Mouse (Mus musculus) left cerebral cortex, adult 9 months (tissue): ENCODE results near the gene Efemp2.

Experiments
- DNase-seq, 2 experiments: peaks; one replicate each; pipeline ENCODE4 v3.0.0; 2022; ENCODE audit warnings: low spot score in 2 of 2

Efemp2 gene

DNA sequence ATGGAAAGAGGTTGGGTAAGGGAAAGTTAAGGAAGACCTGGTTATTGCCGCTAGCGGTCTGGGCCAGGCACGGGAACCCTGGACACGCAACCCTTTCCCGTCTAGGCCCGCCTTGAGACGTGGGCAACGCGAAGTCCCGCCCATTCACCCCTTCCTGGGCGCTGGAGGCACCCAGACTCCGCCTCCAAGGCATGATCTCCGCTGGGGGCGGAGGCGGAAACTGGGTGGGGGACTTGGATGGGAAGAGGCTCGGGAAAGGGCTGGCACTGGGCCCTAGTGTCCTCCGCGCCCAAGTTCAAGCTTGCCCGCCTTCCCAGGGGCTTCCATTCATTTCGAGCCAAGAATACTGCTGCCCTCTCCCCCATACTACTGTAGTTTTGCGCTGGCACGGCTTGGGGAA lies at the start of gene Efemp2:
Gene Efemp2, plus strand, starts transcription at position 235 of the 400 bp plus-strand sequence.
- DNase-seq = peak in 1 of 2 experiments; percentile 64

- peak in 1 of 2 experiments; percentile 62 for DNase-seq
Observed at GRCm38 (mm10) chr19:5424092-5424781, 49.5 kb upstream of the Efemp2 start.

DNA sequence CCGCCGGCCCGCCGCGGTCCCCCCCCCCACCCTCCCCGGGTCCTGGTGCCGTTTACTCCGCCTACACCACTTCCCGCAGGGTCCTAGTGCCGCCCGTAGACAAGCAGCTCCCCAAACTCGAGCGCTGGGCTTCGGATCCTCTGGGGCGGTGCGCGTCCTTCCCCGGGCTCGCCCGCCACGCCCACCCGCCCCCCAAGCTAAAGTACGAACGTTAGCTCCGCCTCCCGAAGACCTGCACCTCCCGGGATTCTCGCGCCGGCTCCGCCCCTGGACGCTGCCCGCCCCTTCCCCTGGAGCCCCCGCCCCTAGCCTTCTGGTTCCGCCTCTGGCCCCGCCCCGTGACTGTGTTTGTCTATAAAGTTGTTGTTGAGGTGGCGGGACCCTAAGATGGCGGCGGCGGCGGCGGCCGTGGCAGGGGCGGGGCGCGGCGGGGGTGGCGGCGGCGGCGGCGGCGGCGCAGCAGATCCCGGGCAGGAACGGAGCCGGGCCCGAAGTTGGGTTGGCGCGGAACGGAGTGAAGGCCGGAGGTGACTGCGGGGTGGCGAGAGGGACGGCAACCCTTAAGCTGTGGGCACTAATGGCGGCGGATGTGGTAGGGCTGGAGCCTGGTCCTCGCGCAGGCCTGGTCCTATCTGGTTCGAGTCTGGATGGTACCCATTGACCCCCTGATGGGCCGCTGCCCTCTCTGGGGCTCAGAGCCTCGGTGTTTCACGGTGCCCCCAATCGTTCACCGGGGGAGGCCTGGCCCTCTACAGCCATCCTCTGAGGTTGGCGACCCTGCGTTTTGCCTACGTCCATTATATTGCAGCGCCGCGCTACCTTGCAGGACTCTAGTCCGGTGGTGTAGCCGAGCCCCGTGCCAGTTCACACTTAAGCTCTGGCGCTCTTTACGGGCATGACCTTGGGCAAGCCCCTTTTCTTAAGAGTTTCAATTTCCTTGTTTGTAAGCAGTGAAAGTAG lies 48.7 kb upstream of the Efemp2 start, which contains the start of the genes Drap1 and AI837181:
Gene Drap1, minus strand, starts transcription at position 198 of the 960 bp plus-strand sequence.
Gene AI837181, plus strand, starts transcription at position 363 of the 960 bp plus-strand sequence.
- DNase-seq = peak; percentile 82 to 89

- DNase-seq = no peak
Observed at GRCm38 (mm10) chr19:5425906-5426565, 47.7 kb upstream of the Efemp2 start.

- no peak for DNase-seq
Observed at GRCm38 (mm10) chr19:5426640-5427290, 47.0 kb upstream of the Efemp2 start.

DNA sequence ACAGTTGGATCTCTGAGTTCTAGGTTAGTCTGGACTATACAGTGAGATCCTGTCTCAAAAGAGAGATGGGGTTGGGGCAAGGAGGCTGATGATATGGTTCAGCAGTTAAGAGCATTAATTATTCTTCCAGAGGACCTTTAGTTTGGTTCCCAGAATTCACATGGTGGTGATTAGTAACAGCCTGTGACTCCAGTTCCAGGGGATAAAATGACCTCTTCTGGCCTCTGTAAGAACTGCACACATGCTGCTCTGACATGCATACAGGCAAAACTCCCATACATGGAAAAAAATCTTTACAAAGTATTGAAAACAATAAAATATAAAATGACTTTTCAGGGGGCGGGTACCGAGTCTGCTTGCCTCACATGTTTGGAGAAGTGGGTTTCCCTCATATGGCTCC lies 45.7 kb upstream of the Efemp2 start:
- DNase-seq = no peak

DNA sequence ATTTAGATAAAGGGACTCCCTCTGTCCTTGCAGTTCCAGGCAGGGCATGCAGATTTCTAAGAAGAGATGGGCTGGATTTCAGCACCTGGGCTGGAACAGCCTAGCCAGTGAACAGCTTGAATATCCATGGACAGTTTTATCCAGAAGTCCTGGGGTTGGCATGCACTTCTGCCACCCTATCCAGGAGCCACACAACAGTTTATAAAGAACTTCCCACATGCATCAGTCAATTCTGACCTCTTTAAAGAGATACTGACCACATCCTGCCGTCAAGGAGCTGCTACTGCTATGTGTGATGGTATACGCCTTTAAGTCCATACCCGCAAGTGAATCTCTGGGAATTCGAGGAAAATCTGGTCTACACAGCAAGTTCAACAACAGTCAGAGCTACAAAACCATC lies 44.5 kb upstream of the Efemp2 start:
- no peak for DNase-seq

DNA sequence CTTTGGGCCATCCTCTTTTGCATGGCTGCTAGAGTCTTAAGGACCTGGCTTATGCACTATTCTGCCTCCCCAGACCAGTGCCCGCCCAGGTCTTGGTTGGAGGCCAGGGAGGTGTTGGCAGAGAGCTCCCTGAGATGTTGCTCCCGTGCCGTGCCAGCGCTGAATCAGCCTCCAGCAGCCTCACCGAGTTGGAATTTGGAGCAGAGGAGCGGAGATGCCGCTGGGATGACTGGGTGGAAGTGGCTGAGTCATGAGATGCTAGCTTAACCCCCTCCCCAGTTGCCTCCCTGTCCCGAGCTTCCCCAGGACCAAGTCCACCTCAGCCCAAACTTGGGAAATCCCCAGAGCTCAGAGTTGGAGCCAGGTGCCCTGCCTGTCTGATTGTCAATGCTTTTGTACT lies 43.9 kb upstream of the Efemp2 start:
- DNase-seq = no peak

DNA sequence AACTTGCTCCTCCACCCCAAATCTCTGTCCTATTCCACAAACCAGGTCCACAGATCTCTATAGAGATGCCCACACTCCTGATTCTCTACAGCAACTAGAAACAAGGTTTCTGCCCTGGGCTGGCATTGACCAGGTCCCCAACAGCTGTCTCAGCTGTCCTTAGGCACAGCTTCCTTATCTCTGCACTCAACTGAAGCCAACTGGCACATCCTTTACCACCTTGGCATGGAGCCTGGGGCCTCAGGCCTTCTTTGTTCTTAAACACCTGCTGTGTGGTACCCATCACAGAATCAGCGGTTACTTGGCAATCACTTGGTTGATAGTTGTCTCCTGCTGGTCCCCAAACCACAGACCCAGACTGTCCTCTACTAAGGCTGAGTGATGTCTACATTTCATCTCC lies 43.3 kb upstream of the Efemp2 start:
- no peak for DNase-seq

DNA sequence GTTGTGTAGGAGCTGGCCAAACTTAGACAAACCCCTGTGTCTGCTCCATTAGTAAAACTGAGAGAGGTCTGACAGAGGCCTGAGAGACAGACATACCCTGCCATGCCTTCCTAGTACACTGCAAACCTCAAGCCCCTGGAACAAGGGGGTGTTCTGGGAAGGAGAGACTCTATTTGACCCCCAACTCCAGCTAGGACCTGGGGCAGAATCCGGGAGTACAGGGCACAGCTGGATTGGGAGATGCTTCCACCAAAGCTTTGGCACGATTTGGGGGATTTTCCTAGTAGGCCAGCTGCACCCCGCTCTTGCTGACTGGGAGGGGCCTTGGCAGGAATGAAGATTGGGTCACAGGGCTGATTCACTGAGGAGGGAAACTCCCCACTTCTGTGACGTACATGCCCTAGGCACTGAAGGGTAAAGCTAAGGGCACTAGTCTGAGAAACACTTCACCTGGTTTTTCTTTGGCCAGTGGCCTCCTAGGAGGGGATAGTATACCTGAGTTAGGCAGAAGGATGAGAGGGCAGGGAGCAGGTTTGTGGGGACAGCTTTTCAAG lies 41.8 kb upstream of the Efemp2 start:
- DNase-seq = no peak

DNA sequence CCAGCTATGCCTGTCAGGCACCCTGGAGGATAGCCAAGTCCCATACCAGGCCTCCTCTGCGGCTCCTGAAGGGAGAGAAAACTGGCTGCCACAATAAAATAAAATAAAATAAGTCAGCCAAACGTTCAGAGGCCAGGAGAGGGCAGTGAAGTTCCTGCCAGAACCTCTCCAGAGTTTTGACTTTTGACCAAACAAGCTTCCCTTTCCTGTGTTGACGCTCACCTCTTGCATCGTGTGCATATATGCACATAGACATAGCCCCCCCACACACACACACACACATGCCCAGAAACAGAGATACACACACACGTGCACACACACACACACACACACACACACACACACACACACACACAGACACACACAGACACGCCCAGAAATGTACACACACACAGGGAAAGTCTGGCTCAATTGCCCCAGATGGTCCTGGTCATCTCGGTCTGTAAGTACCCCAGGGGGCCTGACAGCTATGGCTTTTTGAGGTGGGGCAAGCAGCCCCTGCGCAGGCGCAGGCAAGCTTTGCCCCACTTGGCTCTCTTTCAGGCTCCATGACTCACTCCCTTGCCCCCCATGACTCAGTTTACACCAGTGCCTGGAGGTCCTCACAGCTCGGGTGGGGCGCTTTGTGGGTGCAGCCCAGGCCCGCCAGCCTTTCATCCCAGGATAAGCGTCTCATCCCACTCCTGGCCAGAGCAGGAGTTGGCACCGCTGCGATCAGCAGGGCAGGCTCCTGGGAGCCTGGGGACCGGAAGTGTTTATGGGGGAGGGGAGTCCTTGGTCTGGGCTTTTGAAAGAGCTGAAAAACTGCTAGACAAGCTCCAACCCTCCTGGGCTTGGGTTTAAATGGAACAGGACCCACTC lies 40.5 kb upstream of the Efemp2 start:
- DNase-seq = no peak

DNA sequence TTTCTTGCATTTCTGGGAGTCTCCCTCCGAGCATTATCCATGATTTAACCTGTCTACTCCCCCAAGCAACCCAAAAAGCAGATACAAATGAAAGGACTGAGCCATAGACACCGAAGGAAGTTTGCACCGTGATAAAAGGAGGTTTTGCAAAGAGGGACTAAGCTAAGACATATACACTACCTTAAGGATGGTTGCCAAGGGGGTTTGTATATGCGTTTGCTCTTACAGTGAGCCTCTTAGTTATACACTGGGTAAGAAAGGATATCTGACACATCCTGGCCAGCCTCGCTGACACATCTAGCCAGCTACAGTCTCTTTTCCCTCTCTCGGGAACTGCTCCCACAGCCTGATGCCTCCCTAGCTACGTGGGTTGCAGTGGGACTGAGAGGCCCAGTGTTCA lies 39.8 kb upstream of the Efemp2 start:
- no peak for DNase-seq

DNA sequence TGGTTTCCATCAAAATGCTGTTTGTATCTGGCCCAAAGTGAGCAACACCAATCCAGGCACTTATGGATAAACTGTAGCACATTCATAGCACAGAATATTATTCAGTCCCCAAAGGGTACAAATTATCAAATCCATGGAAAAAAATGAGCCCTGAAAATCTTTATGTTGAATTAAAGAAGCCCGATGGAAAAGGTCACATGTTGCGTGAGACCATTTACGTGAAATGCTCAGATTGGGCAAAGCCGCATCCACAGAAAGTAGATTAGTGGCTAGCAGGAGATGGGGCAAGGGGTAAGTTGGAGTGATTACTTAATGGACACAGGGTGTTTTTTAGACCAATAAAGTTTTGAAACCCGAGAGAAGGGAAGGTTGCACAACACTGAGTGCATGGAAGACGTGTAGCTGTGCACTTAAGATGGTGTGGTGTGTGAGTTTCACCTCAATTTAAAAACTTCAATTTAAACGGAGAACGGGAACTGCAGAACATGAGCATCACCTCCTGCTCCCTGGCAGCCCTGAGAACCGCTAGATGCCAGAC lies 29.3 kb upstream of the Efemp2 start:
- DNase-seq = no peak

DNA sequence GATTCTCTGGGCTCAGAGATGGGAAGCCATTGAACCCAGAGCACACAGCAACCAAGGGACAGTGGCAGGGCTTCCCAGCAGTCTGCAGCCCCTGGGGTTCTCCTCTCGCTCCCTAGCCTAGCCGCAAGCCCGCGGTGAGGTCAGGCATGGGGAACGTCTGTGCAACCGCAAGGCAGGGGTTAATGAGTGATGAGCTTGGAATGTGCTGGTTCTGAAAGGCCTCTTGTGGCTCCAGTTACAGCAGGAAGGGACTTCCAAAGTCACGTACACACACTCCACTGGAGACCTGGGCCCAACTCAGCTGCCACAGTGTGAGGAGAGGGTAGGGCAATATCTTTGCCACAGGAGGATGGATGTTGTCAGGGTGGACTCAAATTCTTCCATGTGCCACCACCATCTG lies 28.8 kb upstream of the Efemp2 start:
- DNase-seq = no peak

- DNase-seq = no peak
Observed at GRCm38 (mm10) chr19:5445747-5446146, 28.0 kb upstream of the Efemp2 start.

DNA sequence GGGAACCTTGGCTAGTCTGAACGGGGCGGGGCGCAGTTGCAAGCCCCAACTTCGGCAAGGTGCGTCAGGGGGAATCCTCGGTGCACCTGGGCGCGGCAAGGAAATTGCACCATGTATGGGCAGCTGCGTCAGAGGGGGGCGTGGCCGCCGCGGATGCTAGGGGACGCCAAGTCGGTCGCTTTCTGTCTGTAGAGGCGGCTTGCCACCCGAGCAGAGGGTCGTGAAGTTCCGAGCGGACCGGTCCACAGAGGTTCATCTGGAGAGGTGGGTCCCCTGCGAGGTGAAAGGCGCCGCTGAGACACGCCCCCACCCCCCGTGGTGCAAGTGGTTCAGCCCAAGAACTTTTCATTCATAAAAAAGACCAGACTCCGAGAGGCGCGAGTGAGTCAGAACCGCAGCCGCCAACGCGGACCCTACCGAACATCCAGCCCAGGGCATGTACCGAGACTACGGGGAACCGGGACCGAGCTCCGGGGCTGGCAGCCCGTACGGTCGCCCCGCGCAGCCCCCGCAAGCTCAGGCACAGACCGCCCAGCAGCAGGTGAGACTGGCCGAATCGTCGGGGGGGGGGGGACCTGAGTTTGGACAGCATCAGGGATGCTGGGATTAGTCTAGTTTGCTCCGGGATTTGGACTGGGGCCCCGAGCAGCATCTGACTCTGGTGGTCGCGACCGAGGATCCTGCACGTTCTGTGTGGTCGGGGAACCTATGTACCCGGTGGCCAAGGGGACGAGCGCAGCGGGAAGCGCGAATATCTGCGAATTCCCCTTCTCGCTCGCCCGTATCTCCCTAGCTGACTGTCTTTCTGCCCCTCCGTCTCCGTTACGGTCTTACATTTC lies 26.0 kb upstream of the Efemp2 start, which contains the start of gene Fosl1:
Gene Fosl1, plus strand, starts transcription at position 33 of the 839 bp plus-strand sequence.
- DNase-seq = peak in 1 of 2 experiments; percentile 66

- no peak for DNase-seq
Observed at GRCm38 (mm10) chr19:5448354-5449150, 25.2 kb upstream of the Efemp2 start.

DNA sequence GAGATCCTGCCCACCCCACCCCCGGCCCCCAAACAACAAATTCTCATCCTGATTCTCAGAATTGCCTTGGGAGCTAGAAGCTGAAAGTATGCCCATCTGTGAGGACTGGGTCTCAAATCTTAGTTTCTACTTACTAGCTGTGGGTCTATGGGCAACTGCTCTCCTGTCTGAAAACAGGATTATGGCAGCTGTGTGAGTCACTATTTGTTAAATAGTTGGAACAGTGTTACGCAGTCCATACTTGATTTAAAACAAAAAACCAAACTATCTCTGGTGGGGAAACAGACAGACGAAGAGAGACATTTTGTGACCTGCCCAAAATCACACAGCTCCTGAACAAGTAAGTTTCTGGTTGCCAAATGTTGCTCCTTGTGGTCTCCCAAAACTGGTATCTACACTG lies 24.1 kb upstream of the Efemp2 start:
- DNase-seq = no peak
